ENCODE assay signal across 20 mouse cellular contexts in the genomic region with DNA sequence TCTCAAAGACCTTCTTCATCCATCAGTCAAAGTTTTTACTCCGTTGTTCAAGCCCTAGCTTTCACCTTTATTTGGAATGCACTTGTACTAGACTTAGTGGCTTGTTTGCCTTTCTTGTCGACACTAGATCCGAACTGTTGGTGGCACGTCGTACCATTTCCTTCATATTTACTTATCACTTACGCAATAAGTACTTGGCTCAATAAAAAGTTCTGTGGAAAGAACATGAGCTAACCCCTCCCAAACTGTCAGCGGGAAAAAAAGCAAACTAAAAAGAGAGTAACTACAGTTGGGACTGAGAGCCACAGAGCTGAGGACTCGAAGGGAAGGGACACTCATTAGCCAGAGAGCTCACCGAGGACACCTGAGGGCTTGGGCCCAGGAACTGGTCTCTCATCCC.
A peak's percentile ranks its signal among the peaks of the same experiment; 100 is the strongest.
DNase-seq lines count a peak whose midpoint lies in the region; ATAC-seq and TF ChIP-seq lines count a peak whose summit lies in the region.
"Had no signal": no experiment of that assay in that cellular context is flagged by ENCODE, and none has a peak within 500 bp of the region (broad histone marks: within the 10 kb centered on the region; RNA-seq: fewer than 3 reads in every experiment).

No protein-coding gene starts in this region.

- ATAC-seq in CD4-positive, CD25-positive, alpha-beta regulatory T cell, adult 4 months, result no peak
- ATAC-seq: forebrain, embryonic 14.5 days; hindbrain, embryonic 16.5 days; midbrain, embryonic 13.5 days had no signal

- no peak for TF ChIP-seq CTCF in left cerebral cortex, adult 2 months (IDR thresholded peaks at IDR 0.05)

- no peak overlapping the region for H3K4me3 ChIP-seq in left cerebral cortex, adult 2 months
- H3K4me3 ChIP-seq: embryonic facial prominence, embryonic 15.5 days; heart, embryonic 12.5 days; hindbrain, embryonic 10.5 days; limb, embryonic 10.5 days; liver, embryonic 13.5 days; midbrain, embryonic 13.5 days had no signal

- DNase-seq in heart, adult 11 months, result peak; percentile 21
- no peak for DNase-seq in heart, adult 9 months (ENCODE audit: low spot score in 2 of 2)
- peak; percentile 31 for DNase-seq in urinary bladder, postnatal 14 days (ENCODE audit: low spot score)
- no peak for DNase-seq in urinary bladder, postnatal 25 days (ENCODE audit: low spot score)
- DNase-seq in lung, postnatal 25 days (ENCODE audit: low spot score), result peak; percentile 81
- no peak for DNase-seq in spleen, adult 12 weeks (ENCODE audit: low spot score)
- no peak for DNase-seq in left cerebral cortex, adult 2 months (ENCODE audit: extremely low spot score in 1 of 2, low spot score in 2 of 2)
- DNase-seq: adrenal gland, postnatal 14 days; cerebellum, adult 8-10 months; heart, postnatal 10 days; kidney, adult 11 months; liver, embryonic 13.5 days had no signal

- intact Hi-C loops in left cerebral cortex, adult 2 months (cut with DNase I), result no loop called here

- H3K27ac ChIP-seq in left cerebral cortex, adult 2 months, result no peak overlapping the region
- H3K27ac ChIP-seq: embryonic facial prominence, embryonic 15.5 days; hindbrain, embryonic 10.5 days; limb, embryonic 10.5 days; liver, embryonic 13.5 days; midbrain, embryonic 13.5 days had no signal

Comparison
In these comparisons a context has a peak if more than half of its experiments do, and no peak if none do; other contexts are left out.
1. DNase-seq: peak in heart, adult 11 months (single experiment), urinary bladder, postnatal 14 days (single experiment) and lung, postnatal 25 days (single experiment); none in heart, adult 9 months (0 of 2), urinary bladder, postnatal 25 days (single experiment), spleen, adult 12 weeks (single experiment) and left cerebral cortex, adult 2 months (0 of 2).